Mouse (Mus musculus) brain, embryonic 14.5 days (tissue): ENCODE measurements around the gene Fis1. TPM values are rescaled to one million over a fixed set of nuclear protein-coding genes. Genes with fewer than 3 reads are reported as not detected.
"Not testable (repeated sequence)": the region's sequence is repeated elsewhere in the genome, so short reads cannot be mapped to it uniquely, and the experiment has no call there.

ENCODE experiments used
- DNase-seq: peaks from one replicate; pipeline ENCODE4 v3.0.0-alpha.2; 2011; ENCODE audit warnings: low read depth
- CTCF ChIP-seq: fragments of 200-500 bp; IDR thresholded peaks from 2 replicates; pipeline ENCODE4 v1.5.1; 2012; ENCODE audit warnings: inconsistent platforms, mild to moderate bottlenecking, moderate library complexity, borderline replicate concordance; ENCODE audit not compliant: insufficient read depth, insufficient read length; ENCODE audit errors: extremely low read depth
- POLR2A ChIP-seq: fragments of 200-500 bp; IDR thresholded peaks from 2 replicates; pipeline ENCODE4 v1.6.1; 2012; ENCODE audit warnings: mild to moderate bottlenecking, inconsistent platforms, borderline replicate concordance; ENCODE audit not compliant: poor library complexity, insufficient read depth, insufficient read length, severe bottlenecking; ENCODE audit errors: extremely low read depth
- polyA plus RNA-seq: library from polyadenylated mRNA; depleted of rRNA; stranded (reverse); fragments of >200 nt; gene quantifications from 2 replicates; pipeline ENCODE4 v1.2.3, GENCODE M21; 2012

The Fis1 gene
- polyA plus RNA-seq, 1 experiment = 316 TPM

- no peak for DNase-seq
- TF ChIP-seq CTCF (no peak), POLR2A (no peak)
These were observed 8.0 kb upstream of the Fis1 start for GRCm38 (mm10) chr5:136945084-136945483.

- no peak for TF ChIP-seq POLR2A
- no peak for TF ChIP-seq CTCF
- DNase-seq = no peak
These were observed 5.2 kb upstream of the Fis1 start for GRCm38 (mm10) chr5:136947874-136948273.

GRCm38 (mm10) chr5:136949551-136950336 lies 3.3 kb upstream of the Fis1 start:
- not testable (repeated sequence) for DNase-seq

- TF ChIP-seq CTCF (no peak), POLR2A (no peak)
- no peak for DNase-seq
These were observed 2.6 kb upstream of the Fis1 start for GRCm38 (mm10) chr5:136950521-136950920.

GRCm38 (mm10) chr5:136952153-136952552 lies 922 bp upstream of the Fis1 start:
- TF ChIP-seq CTCF = no peak
- no peak for DNase-seq

- peak; percentile 42 for DNase-seq
These were observed 421 bp downstream of the Fis1 start for GRCm38 (mm10) chr5:136953440-136953951.

GRCm38 (mm10) chr5:136955622-136956021 lies 2.5 kb downstream of the Fis1 start:
- no peak for TF ChIP-seq CTCF
- TF ChIP-seq POLR2A = no peak
- DNase-seq = no peak

More at GRCm38 (mm10) chr5:136953440-136953951, 421 bp downstream of the Fis1 start:
- TF ChIP-seq CTCF (no peak), POLR2A (no peak)

- DNase-seq = no peak
- TF ChIP-seq CTCF (no peak), POLR2A (no peak)
These were observed 4.2 kb downstream of the Fis1 start for GRCm38 (mm10) chr5:136957250-136957649.

- TF ChIP-seq POLR2A = no peak
- no peak for TF ChIP-seq CTCF
- DNase-seq = no peak
These were observed 6.0 kb downstream of the Fis1 start for GRCm38 (mm10) chr5:136958991-136959605.

GRCm38 (mm10) chr5:136960053-136960452 lies 7.0 kb downstream of the Fis1 start:
- TF ChIP-seq POLR2A = no peak
- no peak for TF ChIP-seq CTCF
- no peak for DNase-seq

- DNase-seq = no peak
- TF ChIP-seq POLR2A (no peak), CTCF (no peak)
These were observed 8.4 kb downstream of the Fis1 start for GRCm38 (mm10) chr5:136961334-136961982.

- peak; percentile 98 for DNase-seq
These were observed 8.9 kb downstream of the Fis1 start for GRCm38 (mm10) chr5:136961983-136962461.

More at GRCm38 (mm10) chr5:136961983-136962461, 8.9 kb downstream of the Fis1 start:
- TF ChIP-seq POLR2A (peak; percentile 44; the same call in 1 of the 2 replicates), CTCF (no peak)
